Mouse (Mus musculus) layer of hippocampus, postnatal 36 days (tissue): ENCODE results near the gene Ralgapa1. TPM values are rescaled to one million over a fixed set of nuclear protein-coding genes. Genes with fewer than 3 reads are reported as not detected.
A peak's percentile ranks its signal among the peaks of the same experiment; 100 is the strongest.

ENCODE experiments used
- DNase-seq, 2 experiments: peaks; one replicate each; pipeline ENCODE4 v3.0.0; 2022
- total RNA-seq, 2 experiments: library from RNA; stranded (reverse); gene quantifications; 2 replicates each; pipeline ENCODE4 v1.2.3; 2021

Gene Ralgapa1
- 100 to 1,000 TPM; 119 to 131 TPM for total RNA-seq

GRCm38 (mm10) chr12:55820661-55821314 is at the start of gene Ralgapa1:
Gene Ralgapa1 (minus strand): TSS chr12:55821167.
- DNase-seq: peak; percentile 85 to 86

- no peak for DNase-seq
Measured at GRCm38 (mm10) chr12:55869622-55870322, 48.8 kb upstream of the Ralgapa1 start.

- DNase-seq: no peak
Measured at GRCm38 (mm10) chr12:55867738-55868137, 46.8 kb upstream of the Ralgapa1 start.

DNA sequence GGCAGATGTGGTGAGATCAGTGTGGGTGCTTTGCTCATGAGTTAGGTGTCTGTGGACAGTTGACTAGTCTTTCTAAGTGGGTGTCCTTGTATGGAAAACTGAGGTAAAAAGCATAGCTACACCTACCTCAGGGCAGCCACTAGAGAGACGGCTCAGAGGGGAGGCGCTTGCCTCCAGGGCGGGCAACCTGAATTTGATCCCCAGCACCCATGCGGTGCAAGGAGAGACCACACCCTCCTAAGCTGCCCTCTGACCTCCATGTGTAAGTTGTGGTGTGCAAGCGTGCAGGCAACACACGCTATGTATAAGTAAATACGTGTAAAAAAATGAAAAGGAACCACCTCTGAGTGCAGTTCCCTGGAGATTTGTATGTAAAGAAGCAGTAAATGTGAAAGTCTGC is 39.7 kb upstream of the Ralgapa1 start:
- DNase-seq: no peak

DNA sequence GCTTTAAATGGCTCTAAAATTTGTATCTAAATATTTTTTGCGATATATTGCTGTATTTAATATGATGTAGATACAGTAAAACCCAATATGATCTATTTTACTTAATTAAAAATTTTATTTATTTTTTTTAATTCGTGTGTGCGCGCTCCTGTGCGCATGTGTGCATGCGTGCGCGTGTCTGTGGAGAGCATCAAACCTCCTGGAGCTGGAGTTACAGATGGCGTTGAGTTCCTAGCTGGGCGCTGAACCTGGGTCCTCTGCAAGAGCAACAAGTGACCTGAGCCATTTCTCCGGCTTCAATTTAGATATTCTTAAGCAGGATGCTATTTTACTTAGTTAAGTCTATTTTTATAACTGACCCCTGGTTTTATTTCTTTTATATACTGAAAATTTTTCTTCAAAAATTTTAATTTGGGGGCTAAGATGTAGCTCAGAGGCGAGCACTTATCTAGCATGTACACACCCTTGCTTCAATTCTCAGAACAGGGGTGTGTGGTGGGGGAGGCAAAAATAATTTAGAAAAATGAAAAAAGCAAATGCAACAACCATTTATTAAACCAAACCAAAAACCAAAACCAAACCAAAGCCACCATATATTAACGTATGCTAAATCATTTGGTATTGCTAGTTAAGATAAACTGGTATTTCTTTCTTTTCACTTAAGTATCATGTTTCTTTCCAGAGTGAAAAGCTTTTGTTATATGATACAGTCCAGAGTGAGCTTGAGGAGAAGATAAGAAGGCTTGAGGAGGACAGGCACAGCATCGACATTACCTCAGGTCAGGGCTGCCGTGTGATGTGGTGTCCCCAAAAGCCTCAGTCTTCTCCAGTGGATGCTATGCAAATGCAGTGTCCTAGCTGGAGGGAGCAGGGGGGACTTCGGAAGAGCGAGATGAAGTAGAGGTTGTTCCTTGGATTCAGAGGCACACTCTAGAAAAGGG is 38.7 kb upstream of the Ralgapa1 start:
- DNase-seq: no peak

- DNase-seq: no peak
Measured at GRCm38 (mm10) chr12:55850650-55851049, 29.7 kb upstream of the Ralgapa1 start.

DNA sequence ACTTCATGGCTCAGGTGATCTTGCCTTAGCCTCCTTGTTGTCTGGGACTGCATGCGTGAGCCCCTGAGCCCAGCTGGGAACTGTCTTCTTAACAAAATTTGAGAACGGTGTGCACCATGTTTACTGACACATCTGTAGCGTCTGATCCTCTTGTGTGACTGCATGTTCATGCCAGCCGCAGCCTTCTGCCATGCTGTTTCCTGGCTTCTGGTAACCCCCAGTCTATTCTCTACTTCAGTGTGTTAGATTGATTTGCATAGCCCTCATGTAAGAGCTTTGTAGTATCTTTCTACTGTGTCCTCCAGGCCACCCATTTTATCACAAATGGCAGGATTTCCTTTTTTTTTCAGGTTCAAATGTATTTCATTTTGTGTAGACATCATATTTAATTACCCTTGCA is 26.9 kb upstream of the Ralgapa1 start:
- no peak for DNase-seq

- DNase-seq: no peak
Measured at GRCm38 (mm10) chr12:55846741-55847140, 25.8 kb upstream of the Ralgapa1 start.

DNA sequence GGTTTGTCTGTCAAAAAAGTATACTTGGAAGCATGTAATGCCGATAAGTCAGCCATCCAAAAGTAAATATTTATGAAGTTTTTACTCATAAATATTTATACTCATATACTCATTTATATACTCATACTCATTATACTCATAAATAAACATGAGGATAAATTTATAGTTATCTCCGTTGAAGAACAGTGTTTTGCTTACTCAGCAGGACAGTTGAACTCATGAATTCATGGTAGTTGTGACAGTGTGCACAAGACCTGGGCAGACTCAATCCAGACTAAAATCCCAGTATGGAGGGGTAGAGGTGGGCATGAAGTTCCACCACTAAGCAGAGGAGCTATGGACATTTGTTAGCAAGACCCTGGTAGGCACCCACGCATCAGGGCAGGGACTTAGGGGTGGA is 16.5 kb upstream of the Ralgapa1 start:
- DNase-seq: no peak

DNA sequence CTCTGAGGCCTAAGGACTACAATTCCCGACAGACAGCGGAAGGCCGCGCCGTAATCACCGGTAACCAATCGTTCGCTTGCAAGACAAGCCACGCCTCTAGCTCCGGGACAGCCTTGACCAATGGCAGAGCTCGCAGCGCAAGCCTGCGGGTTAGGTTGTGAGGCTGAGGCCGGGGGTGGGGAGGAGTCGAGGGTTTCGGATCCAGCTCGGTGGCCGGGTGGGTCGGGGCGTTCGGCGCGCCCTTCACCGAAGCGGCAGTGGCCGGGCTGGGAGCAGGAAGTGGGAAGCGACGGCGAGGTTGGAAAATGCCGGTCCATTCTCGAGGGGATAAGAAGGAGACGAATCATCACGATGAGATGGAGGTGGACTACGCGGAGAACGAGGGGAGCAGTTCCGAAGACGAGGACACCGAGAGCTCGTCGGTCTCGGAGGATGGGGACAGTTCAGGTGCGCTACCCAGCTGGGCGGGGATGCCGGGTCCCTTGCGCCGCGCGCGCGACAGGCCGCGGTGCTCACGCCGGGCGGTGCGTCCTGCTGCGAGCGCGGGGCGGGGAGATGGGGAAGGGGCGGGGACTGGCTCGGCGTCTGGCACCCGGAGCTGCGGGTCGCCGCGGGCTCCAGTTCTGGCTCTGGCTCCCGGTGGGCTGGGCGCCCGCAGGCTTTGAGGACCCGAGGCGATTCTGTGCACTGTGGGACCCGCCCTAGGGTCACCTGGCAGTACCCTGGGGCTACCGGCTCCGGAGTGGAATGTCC is 15.4 kb upstream of the Ralgapa1 start, which contains the start of gene Brms1l:
Gene Brms1l, plus strand, starts transcription at position 126 of the 753 bp plus-strand sequence.
- DNase-seq: peak; percentile 94 to 95

DNA sequence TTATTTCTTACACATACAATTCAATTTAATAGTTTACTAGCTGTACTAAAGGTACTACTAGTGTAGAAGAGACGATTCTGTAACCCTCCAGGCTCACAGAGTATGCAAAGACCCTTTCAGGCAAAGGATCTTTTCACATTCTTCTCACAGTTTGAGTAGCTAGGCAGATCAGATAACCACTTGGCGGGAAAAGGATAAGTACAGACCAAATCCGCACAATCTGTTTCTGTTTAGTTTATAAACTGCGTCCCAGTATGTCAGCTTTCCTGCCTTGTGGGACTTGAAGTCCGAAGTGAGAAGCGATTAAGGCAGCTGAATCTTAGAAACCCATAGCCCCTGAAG is 14.9 kb upstream of the Ralgapa1 start:
- DNase-seq: no peak

- DNase-seq: no peak
Measured at GRCm38 (mm10) chr12:55834891-55835290, 13.9 kb upstream of the Ralgapa1 start.

- DNase-seq: no peak
Measured at GRCm38 (mm10) chr12:55833906-55834625, 13.1 kb upstream of the Ralgapa1 start.

DNA sequence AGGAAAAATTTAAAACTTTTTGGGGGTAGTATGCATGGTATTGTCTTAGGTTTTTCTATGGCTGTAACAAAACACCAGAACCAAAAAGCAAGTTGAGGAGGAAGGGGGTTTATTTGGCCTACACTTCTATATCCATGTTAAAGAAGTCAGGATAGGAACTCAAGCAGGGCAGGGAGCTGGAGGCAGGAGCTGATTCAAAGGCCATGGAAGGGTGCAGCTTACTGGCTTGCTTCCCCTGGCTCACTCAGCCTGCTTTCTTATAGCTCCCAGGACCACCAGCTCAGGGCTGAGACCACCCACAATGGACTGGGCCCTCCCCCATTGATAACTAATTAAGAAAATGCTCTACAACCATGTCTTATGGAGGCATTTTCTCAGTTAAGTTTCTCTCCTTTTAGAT is 12.0 kb upstream of the Ralgapa1 start:
- DNase-seq: no peak

DNA sequence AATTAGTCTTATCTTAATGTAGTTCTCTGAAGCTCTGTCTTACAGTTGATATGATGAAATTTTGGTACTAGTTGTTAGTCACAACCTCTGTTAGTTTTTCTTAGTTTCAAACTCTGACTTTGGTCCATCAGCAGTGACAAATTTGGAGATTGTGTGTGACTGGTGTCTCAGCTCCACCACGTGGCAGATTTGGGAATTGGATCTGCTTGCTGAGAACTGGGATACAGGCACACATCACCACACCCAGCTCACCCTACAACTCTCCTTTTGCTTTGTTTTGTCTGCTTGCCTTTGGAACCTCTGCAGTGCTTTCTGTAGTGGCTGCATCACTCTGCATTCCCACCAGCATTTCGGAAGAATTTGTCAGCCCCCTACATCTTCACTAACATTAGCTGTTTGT is 10.1 kb upstream of the Ralgapa1 start:
- DNase-seq: peak; percentile 61 to 69

GRCm38 (mm10) chr12:55825537-55825936 is 4.6 kb upstream of the Ralgapa1 start:
- DNase-seq: no peak

GRCm38 (mm10) chr12:55824027-55824426 is 3.1 kb upstream of the Ralgapa1 start:
- DNase-seq: no peak

- peak; percentile 21 for DNase-seq
Measured at GRCm38 (mm10) chr12:55820119-55820660, 777 bp downstream of the Ralgapa1 start.

DNA sequence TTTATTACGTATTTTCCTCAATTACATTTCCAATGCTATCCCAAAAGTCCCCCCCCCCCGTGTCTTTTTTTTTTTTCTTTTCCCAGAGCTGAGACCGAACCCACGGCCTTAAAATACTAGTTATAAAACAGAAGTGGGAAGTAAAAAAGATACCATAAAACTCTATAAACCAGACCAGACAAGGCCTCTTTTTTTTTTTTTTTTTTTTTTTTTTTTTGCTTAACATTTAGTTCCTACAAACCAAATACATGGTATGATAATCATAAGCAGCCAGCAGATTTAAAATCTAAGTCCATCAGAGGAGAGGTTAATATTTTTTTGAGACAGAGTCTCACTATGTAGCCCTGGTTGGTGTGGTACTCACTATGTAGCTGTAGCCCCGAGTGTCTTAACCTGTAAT is 4.5 kb downstream of the Ralgapa1 start:
- no peak for DNase-seq

GRCm38 (mm10) chr12:55805035-55805434 is 15.9 kb downstream of the Ralgapa1 start:
- no peak for DNase-seq

- no peak for DNase-seq
Measured at GRCm38 (mm10) chr12:55801131-55801530, 19.8 kb downstream of the Ralgapa1 start.
